In the genomic region with DNA sequence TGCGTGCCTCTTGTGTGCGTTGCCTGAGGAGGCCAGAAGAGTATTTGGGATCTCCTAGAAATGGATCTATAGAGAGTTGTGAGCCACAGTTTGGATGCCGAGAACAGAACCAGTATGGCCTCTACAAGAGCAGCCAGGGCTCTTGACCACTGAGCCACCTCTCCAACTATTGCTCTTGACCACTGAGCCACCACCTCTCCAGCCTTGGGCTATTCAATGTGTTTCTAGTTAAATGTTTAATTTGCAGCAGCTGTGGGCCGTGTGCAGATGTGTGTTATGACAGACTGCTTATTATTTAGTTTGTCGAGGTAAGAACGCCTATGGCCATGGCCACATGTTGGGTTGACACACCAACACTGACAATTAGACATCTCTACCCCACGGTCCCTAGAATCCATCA, we compare ENCODE assay signal across 22 mouse cellular contexts.
"Had no signal": no experiment of that assay in that cellular context is flagged by ENCODE, and none has a peak within 500 bp of the region (broad histone marks: within the 10 kb centered on the region; RNA-seq: fewer than 3 reads in every experiment).

No protein-coding gene starts in this region.

- H3K9ac ChIP-seq: limb, embryonic 12.5 days; limb, embryonic 15.5 days; liver, embryonic 15.5 days; lung, embryonic 15.5 days; midbrain, embryonic 13.5 days; neural tube, embryonic 13.5 days had no signal

- H3K4me3 ChIP-seq: layer of hippocampus, adult 2 months; limb, embryonic 12.5 days; limb, embryonic 15.5 days; liver, embryonic 15.5 days; lung, embryonic 15.5 days; megakaryocyte, embryonic 14.5 days; midbrain, embryonic 10.5 days; midbrain, embryonic 13.5 days; myocyte; neural tube, embryonic 13.5 days had no signal

- H3K4me2 ChIP-seq: limb, embryonic 12.5 days; limb, embryonic 15.5 days; liver, embryonic 11.5 days; liver, embryonic 15.5 days; lung, embryonic 15.5 days; midbrain, embryonic 13.5 days; neural tube, embryonic 13.5 days had no signal

- H3K27ac ChIP-seq: kidney, postnatal 0 days; layer of hippocampus, adult 2 months; limb, embryonic 12.5 days; limb, embryonic 15.5 days; liver, embryonic 15.5 days; lung, embryonic 15.5 days; midbrain, embryonic 10.5 days; midbrain, embryonic 13.5 days; neural tube, embryonic 13.5 days; stomach, postnatal 0 days had no signal

- H3K9me3 ChIP-seq: limb, embryonic 12.5 days; limb, embryonic 15.5 days; liver, embryonic 15.5 days; lung, embryonic 15.5 days; midbrain, embryonic 10.5 days; midbrain, embryonic 13.5 days; neural tube, embryonic 13.5 days had no signal

- DNase-seq: kidney, postnatal 25 days; layer of hippocampus, adult 9-11 months; lung, adult 18-20 months; lung, postnatal 10 days; lung, postnatal 36 days; thymus, adult 2 months; thymus, postnatal 14 days; thymus, postnatal 4 days had no signal

- H3K36me3 ChIP-seq: limb, embryonic 12.5 days; limb, embryonic 15.5 days; liver, embryonic 15.5 days; lung, embryonic 15.5 days; midbrain, embryonic 10.5 days; midbrain, embryonic 13.5 days; neural tube, embryonic 13.5 days had no signal

- H3K4me1 ChIP-seq: liver, embryonic 15.5 days; lung, embryonic 15.5 days; megakaryocyte, embryonic 14.5 days had no signal

- ATAC-seq: midbrain, embryonic 13.5 days; midbrain, embryonic 16.5 days had no signal

- H3K27me3 ChIP-seq: limb, embryonic 12.5 days; limb, embryonic 15.5 days; liver, embryonic 15.5 days; lung, embryonic 15.5 days; megakaryocyte, embryonic 14.5 days; midbrain, embryonic 13.5 days; neural tube, embryonic 13.5 days had no signal
